Mouse (Mus musculus) heart, embryonic 14.5 days (tissue): ENCODE results near the gene Gm16181. TPM values are rescaled to one million over a fixed set of nuclear protein-coding genes. Genes with fewer than 3 reads are reported as not detected.

Experiments
- ATAC-seq: fragments of 200-750 bp; cut with Nextera tagmentation; 2 replicates; pipeline ENCODE4 v1.8.0; 2017; ENCODE audit warnings: low read depth, moderate TSS enrichment; ENCODE audit not compliant: insufficient number of reproducible peaks, insufficient read depth, low FRiP score
- H3K27ac ChIP-seq, 2 experiments: fragments of 200-500 bp in 1 of 2; fragments of 300-500 bp in 1 of 2; sonication (generic) in 1 of 2; replicated peaks in 1 of 2; 2 replicates each; pipeline ENCODE4 v1.5.1; 2012 to 2014; ENCODE audit warnings: low read depth in 2 of 2, low read length in 2 of 2, control low read depth in 1 of 2, mild to moderate bottlenecking in 1 of 2, mixed read lengths in 1 of 2; ENCODE audit not compliant: control insufficient read depth in 1 of 2, insufficient read depth in 1 of 2
- H3K27me3 ChIP-seq: fragments of 300-500 bp; sonication (generic); 2 replicates; pipeline ENCODE4 v1.6.1; 2014; ENCODE audit warnings: mild to moderate bottlenecking, low read length, control low read depth; ENCODE audit not compliant: control insufficient read depth, insufficient read depth
- H3K36me3 ChIP-seq: fragments of 300-500 bp; sonication (generic); 2 replicates; pipeline ENCODE4 v1.6.1; 2014; ENCODE audit warnings: mild to moderate bottlenecking, control low read depth, low read length, mixed read lengths; ENCODE audit not compliant: control insufficient read depth, insufficient read depth
- H3K4me1 ChIP-seq, 2 experiments: fragments of 200-500 bp in 1 of 2; fragments of 300-500 bp in 1 of 2; sonication (generic) in 1 of 2; 2 replicates each; pipeline ENCODE4 v1.6.1; 2012 to 2014; ENCODE audit warnings: low read length in 2 of 2, control low read depth in 1 of 2, mixed read lengths in 1 of 2; ENCODE audit not compliant: control insufficient read depth in 2 of 2, insufficient read depth in 2 of 2
- H3K4me2 ChIP-seq: fragments of 300-500 bp; sonication (generic); 2 replicates; pipeline ENCODE4 v1.6.1; 2014; ENCODE audit warnings: mild to moderate bottlenecking, low read length
- H3K4me3 ChIP-seq, 2 experiments: fragments of 200-500 bp in 1 of 2; fragments of 300-500 bp in 1 of 2; sonication (generic) in 1 of 2; 2 replicates each; pipeline ENCODE4 v1.5.1; 2012 to 2014; ENCODE audit warnings: low read length in 2 of 2, mild to moderate bottlenecking in 2 of 2, control low read depth in 1 of 2, low read depth in 1 of 2, moderate library complexity in 1 of 2; ENCODE audit not compliant: control insufficient read depth in 1 of 2, insufficient read depth in 1 of 2
- H3K9ac ChIP-seq: fragments of 300-500 bp; sonication (generic); 2 replicates; pipeline ENCODE4 v1.6.1; 2014; ENCODE audit warnings: mild to moderate bottlenecking, low read length
- H3K9me3 ChIP-seq: fragments of 300-500 bp; sonication (generic); 2 replicates; pipeline ENCODE4 v1.6.1; 2016; ENCODE audit warnings: low read length, control low read depth; ENCODE audit not compliant: control insufficient read depth
- WGBS: fragments of 180-500 bp; shearing (Covaris S2); extraction: QIAGEN DNeasy Blood & Tissue Kit; methylation state at CpG from one replicate; pipeline ENCODE4 v1.1.7; 2014; 5-methylcytosine and 5-hydroxymethylcytosine counted together
- microRNA-seq: library from miRNA; unstranded; fragments of <30 nt; microRNA quantifications from one replicate; pipeline ENCODE4, GENCODE M21; 2016
- polyA plus RNA-seq: library from polyadenylated mRNA; unstranded; fragments of >200 nt; fragmentation: Nextera tagmentation; extraction: Ambion mirVana; gene quantifications from 2 replicates; pipeline ENCODE4 v1.2.1, GENCODE M21; 2014

The Gm16181 gene
- polyA plus RNA-seq, 1 experiment from 2014 or later, result not detected

GRCm38 (mm10) chr17:35269653-35270347 is 49.2 kb downstream of the Gm16181 start:
- WGBS, result 29% methylated on average over 3 of the region's 3 CpGs
- ATAC-seq, result no peak
- H3K4me2 ChIP-seq, result no peak overlapping the region
- no peak overlapping the region for H3K9ac ChIP-seq
- no peaks in the 10 kb centered on the region for H3K9me3 ChIP-seq
- no peaks in the 10 kb centered on the region for H3K36me3 ChIP-seq
- no peak overlapping the region for H3K27ac ChIP-seq
- no peaks in the 10 kb centered on the region for H3K4me1 ChIP-seq
- H3K27me3 ChIP-seq, result 0 out of 2 replicates have a peak, but pooled peaks cover 3% of the 10 kb centered on the region
- no peak overlapping the region for H3K4me3 ChIP-seq

GRCm38 (mm10) chr17:35272249-35272648 is 51.6 kb downstream of the Gm16181 start:
- no peak overlapping the region for H3K9ac ChIP-seq
- H3K4me2 ChIP-seq, result no peak overlapping the region
- H3K4me3 ChIP-seq, result no peak overlapping the region
- H3K27me3 ChIP-seq, result peaks cover 23% of the 10 kb centered on the region
- no peaks in the 10 kb centered on the region for H3K36me3 ChIP-seq
- no peaks in the 10 kb centered on the region for H3K9me3 ChIP-seq
- no peaks in the 10 kb centered on the region for H3K4me1 ChIP-seq
- 61% methylated on average over 3 of the region's 3 CpGs for WGBS
- no peak overlapping the region for H3K27ac ChIP-seq
- ATAC-seq, result no peak

Small RNAs within 50 kb of the gene (microRNA-seq; reads per million reads assigned to microRNA genes)
- gene Mir6973a (not detected), gene Mir6974 (not detected), gene Mir6975 (2.2 reads per million), gene Mir8094 (not detected)

Other genes with a start within 250 kb of the Gm16181 start
- 2.3 and 2.9 TPM in 2 replicates for gene Hspa1a, start 248.7 kb upstream of the Gm16181 start, polyA plus RNA-seq
- gene Hspa1l, start 248.1 kb upstream of the Gm16181 start, polyA plus RNA-seq, result 2.2 and 2.7 TPM in 2 replicates
- 132 and 136 TPM in 2 replicates for gene Lsm2, start 239.0 kb upstream of the Gm16181 start, polyA plus RNA-seq
- 41.7 and 42.9 TPM in 2 replicates for gene Vars, start 219.8 kb upstream of the Gm16181 start, polyA plus RNA-seq
- gene Vwa7, start 204.3 kb upstream of the Gm16181 start, polyA plus RNA-seq, result 0.28 and 0.42 TPM in 2 replicates
- gene Sapcd1, start 192.8 kb upstream of the Gm16181 start, polyA plus RNA-seq, result 1.5 and 2.2 TPM in 2 replicates
- gene Msh5, start 174.1 kb upstream of the Gm16181 start, polyA plus RNA-seq, result 2.6 and 3.5 TPM in 2 replicates
- 108 TPM in 2 replicates for gene Clic1, start 170.9 kb upstream of the Gm16181 start, polyA plus RNA-seq
- gene Ddah2, start 161.8 kb upstream of the Gm16181 start, polyA plus RNA-seq, result 186 and 222 TPM in 2 replicates
- gene Ly6g6c, start 155.4 kb upstream of the Gm16181 start, polyA plus RNA-seq, result not detected in 2 replicates
- 0.54 and 0.73 TPM in 2 replicates for gene Mpig6b, start 154.7 kb upstream of the Gm16181 start, polyA plus RNA-seq
- 0.32 TPM in 1 of 2 replicates, not detected in the other for gene Ly6g6e, start 143.9 kb upstream of the Gm16181 start, polyA plus RNA-seq
- 1.9 and 2.6 TPM in 2 replicates for gene Ly6g6d, start 142.8 kb upstream of the Gm16181 start, polyA plus RNA-seq
- not detected in 2 replicates for gene Ly6g6f, start 135.2 kb upstream of the Gm16181 start, polyA plus RNA-seq
- gene Abhd16a, start 131.6 kb upstream of the Gm16181 start, polyA plus RNA-seq, result 61.9 and 64.5 TPM in 2 replicates
- 0.59 TPM in 1 of 2 replicates, not detected in the other for gene Ly6g5c, start 112.6 kb upstream of the Gm16181 start, polyA plus RNA-seq
- 0.28 TPM in 1 of 2 replicates, not detected in the other for gene Ly6g5b, start 105.4 kb upstream of the Gm16181 start, polyA plus RNA-seq
- 10.0 and 11.4 TPM in 2 replicates for gene Gpank1, start 99.4 kb upstream of the Gm16181 start, polyA plus RNA-seq
- 219 and 234 TPM in 2 replicates for gene Csnk2b, start 98.8 kb upstream of the Gm16181 start, polyA plus RNA-seq
- gene D17H6S53E, start 94.5 kb upstream of the Gm16181 start, polyA plus RNA-seq, result 8.7 and 10.1 TPM in 2 replicates
- 0.34 TPM in 1 of 2 replicates, not detected in the other for gene Apom, start 88.8 kb upstream of the Gm16181 start, polyA plus RNA-seq
- 63.3 and 68.6 TPM in 2 replicates for gene Bag6, start 85.7 kb upstream of the Gm16181 start, polyA plus RNA-seq
- 81.9 and 138 TPM in 2 replicates for gene Prrc2a, start 55.9 kb upstream of the Gm16181 start, polyA plus RNA-seq
- gene Aif1, start 44.8 kb upstream of the Gm16181 start, polyA plus RNA-seq, result 7.4 and 9.4 TPM in 2 replicates
- gene Lst1, start 32.4 kb upstream of the Gm16181 start, polyA plus RNA-seq, result 9.5 and 11.2 TPM in 2 replicates
- 0.40 and 0.61 TPM in 2 replicates for gene Ltb, start 26.4 kb upstream of the Gm16181 start, polyA plus RNA-seq
- not detected in 2 replicates for gene Tnf, start 18.8 kb upstream of the Gm16181 start, polyA plus RNA-seq
- not detected in 2 replicates for gene Lta, start 15.5 kb upstream of the Gm16181 start, polyA plus RNA-seq
- 10.7 and 14.3 TPM in 2 replicates for gene Atp6v1g2, start 12.8 kb downstream of the Gm16181 start, polyA plus RNA-seq
- gene Nfkbil1, start 15.0 kb downstream of the Gm16181 start, polyA plus RNA-seq, result 3.1 and 4.2 TPM in 2 replicates
- 237 and 246 TPM in 2 replicates for gene Ddx39b, start 20.9 kb downstream of the Gm16181 start, polyA plus RNA-seq
- 52.4 and 59.8 TPM in 2 replicates for gene H2-D1, start 41.9 kb downstream of the Gm16181 start, polyA plus RNA-seq
- gene H2-Q1, start 99.6 kb downstream of the Gm16181 start, polyA plus RNA-seq, result 0.08 TPM in 1 of 2 replicates, not detected in the other
- gene H2-Q2, start 121.4 kb downstream of the Gm16181 start, polyA plus RNA-seq, result 1.4 and 1.6 TPM in 2 replicates
- gene H2-Q4, start 158.8 kb downstream of the Gm16181 start, polyA plus RNA-seq, result 1.7 and 2.1 TPM in 2 replicates
- gene H2-Q6, start 204.0 kb downstream of the Gm16181 start, polyA plus RNA-seq, result 0.09 and 0.22 TPM in 2 replicates
- gene H2-Q7, start 218.3 kb downstream of the Gm16181 start, polyA plus RNA-seq, result 0.47 and 0.89 TPM in 2 replicates
- gene H2-Q10, start 249.3 kb downstream of the Gm16181 start, polyA plus RNA-seq, result 0.09 and 0.14 TPM in 2 replicates